Mouse (Mus musculus) heart, embryonic 10.5 days (tissue): ENCODE results near the gene Thap3. TPM values are rescaled to one million over a fixed set of nuclear protein-coding genes. Genes with fewer than 3 reads are reported as not detected.

Source experiments
- DNase-seq: peaks from one replicate; pipeline ENCODE4 v3.0.0-alpha.2; 2017; ENCODE audit warnings: low spot score
- H3K27ac ChIP-seq: fragments of 300-500 bp; sonication (generic); 2 replicates; pipeline ENCODE4 v1.5.1; 2016; ENCODE audit warnings: mild to moderate bottlenecking
- H3K27me3 ChIP-seq: fragments of 300-500 bp; sonication (generic); 2 replicates; pipeline ENCODE4 v1.6.1; 2016; ENCODE audit warnings: mild to moderate bottlenecking; ENCODE audit not compliant: poor library complexity, insufficient read depth, severe bottlenecking
- H3K36me3 ChIP-seq: fragments of 300-500 bp; sonication (generic); 2 replicates; pipeline ENCODE4 v1.6.1; 2016; ENCODE audit warnings: mild to moderate bottlenecking, moderate library complexity
- H3K4me1 ChIP-seq: fragments of 300-500 bp; sonication (generic); 2 replicates; pipeline ENCODE4 v1.6.1; 2016; ENCODE audit warnings: mild to moderate bottlenecking
- H3K4me3 ChIP-seq: fragments of 300-500 bp; sonication (generic); 2 replicates; pipeline ENCODE4 v1.5.1; 2016; ENCODE audit warnings: mild to moderate bottlenecking, moderate library complexity
- H3K9me3 ChIP-seq: fragments of 300-500 bp; sonication (generic); 2 replicates; pipeline ENCODE4 v1.6.1; 2016; ENCODE audit warnings: mild to moderate bottlenecking, moderate library complexity
- WGBS: fragments of 180-500 bp; shearing (Covaris S2); methylation state at CpG from one replicate; pipeline ENCODE4 v1.1.7; 2016; 5-methylcytosine and 5-hydroxymethylcytosine counted together
- polyA plus RNA-seq: library from polyadenylated mRNA; unstranded; fragments of >200 nt; fragmentation: Nextera tagmentation; extraction: Ambion mirVana; gene quantifications from 2 replicates; pipeline ENCODE4 v1.2.1, GENCODE M21; 2016

Thap3 gene
- polyA plus RNA-seq, 1 experiment from 2014 or later, result 29.3 TPM

GRCm38 (mm10) chr4:151989110-151989488 lies 302 bp upstream of the Thap3 start:
- 36% methylated on average over 6 of the region's 6 CpGs for WGBS
- H3K36me3 ChIP-seq, result peaks cover 41% of the 10 kb centered on the region
- no peaks in the 10 kb centered on the region for H3K9me3 ChIP-seq
- H3K4me1 ChIP-seq, result peaks cover 42% of the 10 kb centered on the region
- peak overlapping the region; percentile 90 for H3K4me3 ChIP-seq
- H3K27ac ChIP-seq, result peak overlapping the region; percentile 96
- no peak for DNase-seq
- no peaks in the 10 kb centered on the region for H3K27me3 ChIP-seq

DNA sequence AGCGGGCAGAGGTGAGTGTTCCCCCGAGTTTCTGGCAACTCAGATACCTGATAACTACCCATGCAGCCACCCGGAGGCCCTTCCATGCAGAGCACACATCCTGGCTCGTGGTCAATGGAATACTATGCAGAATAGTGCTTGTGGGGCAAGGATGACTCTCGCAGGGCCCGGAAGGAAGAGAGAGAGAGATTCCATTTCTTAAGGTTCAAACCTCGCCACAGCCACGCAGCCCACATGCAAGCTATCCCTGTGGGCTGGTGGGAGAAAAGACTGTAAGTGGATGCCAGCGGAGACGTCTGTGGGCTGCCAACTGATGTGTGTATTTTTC lies 819 bp downstream of the Thap3 start:
- Histone ChIP-seq H3K4me1 (peaks cover 43% of the 10 kb centered on the region), H3K27ac (peak overlapping the region; percentile 96), H3K27me3 (no peaks in the 10 kb centered on the region), H3K4me3 (peak overlapping the region; percentile 90), H3K9me3 (no peaks in the 10 kb centered on the region), H3K36me3 (peaks cover 40% of the 10 kb centered on the region)
- no peak for DNase-seq
- 23% methylated on average over 10 of the region's 10 CpGs for WGBS

DNA sequence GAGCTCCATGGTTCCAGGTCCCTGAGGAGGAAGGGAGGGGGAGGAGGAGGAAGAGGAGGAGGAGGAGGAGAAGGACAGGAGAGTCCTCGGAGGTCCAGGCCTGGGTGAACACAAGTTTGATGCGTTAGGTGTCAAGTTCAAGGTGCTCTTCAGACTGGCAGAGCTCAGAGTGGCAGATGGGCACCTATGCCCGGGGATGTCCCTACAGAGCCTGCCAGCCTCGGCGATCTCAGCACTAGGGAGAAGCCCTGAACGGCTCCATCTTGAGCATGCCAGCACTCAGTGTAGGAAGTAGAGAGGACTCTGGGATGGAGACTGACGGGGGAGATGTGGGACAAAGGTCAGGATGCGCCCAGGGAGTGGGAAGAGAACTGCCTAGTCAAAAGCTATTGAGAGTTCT lies 2.1 kb downstream of the Thap3 start:
- Histone ChIP-seq H3K4me1 (peaks cover 42% of the 10 kb centered on the region), H3K36me3 (peaks cover 38% of the 10 kb centered on the region), H3K9me3 (no peaks in the 10 kb centered on the region), H3K4me3 (no peak overlapping the region), H3K27me3 (no peaks in the 10 kb centered on the region), H3K27ac (peak overlapping the region; percentile 24; the same call in 1 of the 2 replicates)
- 63% methylated on average over 8 of the region's 8 CpGs for WGBS
- DNase-seq, result no peak

- H3K27ac ChIP-seq, result peak overlapping the region; percentile 24; the same call in 1 of the 2 replicates
- H3K9me3 ChIP-seq, result no peaks in the 10 kb centered on the region
- H3K4me1 ChIP-seq, result peaks cover 42% of the 10 kb centered on the region
- DNase-seq, result no peak
- no peaks in the 10 kb centered on the region for H3K27me3 ChIP-seq
- no peak overlapping the region for H3K4me3 ChIP-seq
- peaks cover 38% of the 10 kb centered on the region for H3K36me3 ChIP-seq
- 37% methylated on average over 10 of the region's 10 CpGs for WGBS
Measured at GRCm38 (mm10) chr4:151985886-151986285, 2.9 kb downstream of the Thap3 start.

DNA sequence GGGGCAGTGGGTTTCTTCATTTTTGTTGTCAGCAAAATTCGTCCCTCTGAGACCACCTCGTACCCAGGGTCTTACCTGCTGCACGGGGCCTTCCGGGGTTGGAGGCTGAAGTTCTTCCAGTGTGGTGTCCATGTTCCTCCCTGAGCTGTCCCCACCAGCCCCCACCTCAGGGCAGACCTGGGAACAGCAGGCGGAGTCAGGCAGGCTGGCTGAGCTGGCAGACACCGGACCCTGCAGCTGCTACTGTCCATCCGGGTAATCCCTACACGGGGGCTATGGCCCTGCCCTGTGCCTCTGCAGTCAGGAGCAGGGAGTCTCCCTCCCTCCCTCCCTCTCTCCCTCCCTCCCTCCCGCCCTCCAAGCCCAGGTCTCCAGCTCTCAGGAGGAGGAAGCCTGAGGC lies 5.2 kb downstream of the Thap3 start:
- no peaks in the 10 kb centered on the region for H3K27me3 ChIP-seq
- 24% methylated on average over 8 of the region's 9 CpGs for WGBS
- no peak for DNase-seq
- H3K4me1 ChIP-seq, result peaks cover 36% of the 10 kb centered on the region
- H3K36me3 ChIP-seq, result peaks cover 51% of the 10 kb centered on the region
- H3K9me3 ChIP-seq, result no peaks in the 10 kb centered on the region
- H3K27ac ChIP-seq, result peak overlapping the region; percentile 6; the same call in 1 of the 2 replicates
- peak overlapping the region; percentile 9; the same call in 1 of the 2 replicates for H3K4me3 ChIP-seq

DNA sequence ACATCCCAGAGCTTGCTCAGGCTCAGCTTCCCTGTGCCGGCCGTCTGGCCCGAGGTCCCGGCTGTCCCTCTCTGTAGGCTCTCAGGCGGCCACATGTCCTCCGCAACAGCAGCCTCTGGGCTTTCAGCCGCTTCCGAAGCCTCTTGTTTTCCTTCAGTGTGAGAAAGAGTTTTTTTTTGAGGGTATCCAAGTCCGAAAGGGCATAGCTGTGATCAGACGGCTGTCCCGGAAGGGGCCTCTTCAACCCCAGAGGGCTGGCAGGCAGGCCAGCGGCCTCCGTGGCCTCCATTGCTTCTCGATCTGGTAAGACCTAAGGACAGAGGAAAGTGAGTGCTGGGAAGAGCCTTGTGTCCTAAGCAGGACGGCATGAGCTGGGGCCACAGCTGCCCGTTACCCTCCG lies 5.8 kb downstream of the Thap3 start:
- H3K36me3 ChIP-seq, result peaks cover 54% of the 10 kb centered on the region
- H3K4me1 ChIP-seq, result peaks cover 34% of the 10 kb centered on the region
- H3K4me3 ChIP-seq, result peak overlapping the region; percentile 9; the same call in 1 of the 2 replicates
- no peaks in the 10 kb centered on the region for H3K27me3 ChIP-seq
- H3K9me3 ChIP-seq, result no peaks in the 10 kb centered on the region
- no peak overlapping the region for H3K27ac ChIP-seq
- 54% methylated on average over 17 of the region's 17 CpGs for WGBS
- DNase-seq, result no peak

- 13% methylated on average over 5 of the region's 5 CpGs for WGBS
- Histone ChIP-seq H3K36me3 (peaks cover 70% of the 10 kb centered on the region), H3K27ac (no peak overlapping the region), H3K9me3 (no peaks in the 10 kb centered on the region), H3K27me3 (no peaks in the 10 kb centered on the region), H3K4me1 (peaks cover 28% of the 10 kb centered on the region), H3K4me3 (no peak overlapping the region)
- peak; percentile 89 for DNase-seq
Measured at GRCm38 (mm10) chr4:151981363-151981762, 7.4 kb downstream of the Thap3 start.

DNA sequence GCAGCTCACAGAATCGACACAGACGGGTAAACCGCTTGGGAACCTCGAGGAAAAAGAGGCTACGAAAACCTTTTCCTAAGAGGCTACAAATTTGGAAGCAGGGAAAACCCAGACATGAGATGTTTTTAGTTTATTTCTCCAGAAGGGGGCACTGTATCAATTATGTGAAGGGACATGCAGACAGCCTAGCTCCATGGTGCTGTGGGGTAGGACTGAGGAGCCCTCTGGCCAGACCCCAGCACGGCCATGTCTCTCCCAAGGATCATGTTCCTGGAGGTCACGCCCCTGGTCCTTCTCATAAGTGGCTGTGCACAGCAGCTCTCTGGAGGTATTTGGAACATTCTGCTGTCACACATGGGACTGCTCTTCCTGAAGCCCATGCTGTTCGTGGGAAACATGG lies 8.1 kb downstream of the Thap3 start:
- DNase-seq, result no peak
- H3K4me1 ChIP-seq, result peaks cover 22% of the 10 kb centered on the region
- no peak overlapping the region for H3K4me3 ChIP-seq
- no peak overlapping the region for H3K27ac ChIP-seq
- H3K27me3 ChIP-seq, result no peaks in the 10 kb centered on the region
- no peaks in the 10 kb centered on the region for H3K9me3 ChIP-seq
- H3K36me3 ChIP-seq, result peaks cover 71% of the 10 kb centered on the region
- 80% methylated on average over 8 of the region's 8 CpGs for WGBS

GRCm38 (mm10) chr4:151977748-151978147 lies 11.0 kb downstream of the Thap3 start:
- H3K4me1 ChIP-seq, result peaks cover 7% of the 10 kb centered on the region; the same call in 1 of the 2 replicates
- H3K9me3 ChIP-seq, result no peaks in the 10 kb centered on the region
- no peaks in the 10 kb centered on the region for H3K27me3 ChIP-seq
- H3K27ac ChIP-seq, result no peak overlapping the region
- no peak for DNase-seq
- H3K36me3 ChIP-seq, result peaks cover 91% of the 10 kb centered on the region
- H3K4me3 ChIP-seq, result no peak overlapping the region
- 46% methylated on average over 10 of the region's 10 CpGs for WGBS

DNA sequence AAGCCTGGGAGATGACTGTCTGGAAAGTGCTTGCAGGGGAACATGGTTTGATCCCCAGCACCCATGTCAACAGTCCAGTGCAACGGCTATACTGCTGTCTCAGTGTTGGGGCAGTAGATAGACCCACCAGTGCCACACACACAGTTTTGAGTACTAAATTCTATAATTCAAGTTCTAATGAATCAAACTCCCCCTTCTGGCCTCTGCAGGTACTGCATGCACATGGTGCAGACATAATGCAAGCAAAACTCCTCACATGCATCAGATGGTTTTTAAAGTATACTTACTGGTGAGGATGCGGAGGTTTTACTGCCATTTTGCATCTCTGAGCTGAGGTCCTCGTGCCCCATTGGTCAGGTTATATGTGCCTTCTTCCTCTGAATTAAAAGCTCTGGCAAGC lies 13.4 kb downstream of the Thap3 start:
- 91% methylated on average over 3 of the region's 3 CpGs for WGBS
- no peak for DNase-seq
- peaks cover 95% of the 10 kb centered on the region for H3K36me3 ChIP-seq
- H3K27ac ChIP-seq, result no peak overlapping the region
- H3K4me1 ChIP-seq, result peaks cover 14% of the 10 kb centered on the region
- no peak overlapping the region for H3K4me3 ChIP-seq
- H3K9me3 ChIP-seq, result no peaks in the 10 kb centered on the region
- no peaks in the 10 kb centered on the region for H3K27me3 ChIP-seq

DNA sequence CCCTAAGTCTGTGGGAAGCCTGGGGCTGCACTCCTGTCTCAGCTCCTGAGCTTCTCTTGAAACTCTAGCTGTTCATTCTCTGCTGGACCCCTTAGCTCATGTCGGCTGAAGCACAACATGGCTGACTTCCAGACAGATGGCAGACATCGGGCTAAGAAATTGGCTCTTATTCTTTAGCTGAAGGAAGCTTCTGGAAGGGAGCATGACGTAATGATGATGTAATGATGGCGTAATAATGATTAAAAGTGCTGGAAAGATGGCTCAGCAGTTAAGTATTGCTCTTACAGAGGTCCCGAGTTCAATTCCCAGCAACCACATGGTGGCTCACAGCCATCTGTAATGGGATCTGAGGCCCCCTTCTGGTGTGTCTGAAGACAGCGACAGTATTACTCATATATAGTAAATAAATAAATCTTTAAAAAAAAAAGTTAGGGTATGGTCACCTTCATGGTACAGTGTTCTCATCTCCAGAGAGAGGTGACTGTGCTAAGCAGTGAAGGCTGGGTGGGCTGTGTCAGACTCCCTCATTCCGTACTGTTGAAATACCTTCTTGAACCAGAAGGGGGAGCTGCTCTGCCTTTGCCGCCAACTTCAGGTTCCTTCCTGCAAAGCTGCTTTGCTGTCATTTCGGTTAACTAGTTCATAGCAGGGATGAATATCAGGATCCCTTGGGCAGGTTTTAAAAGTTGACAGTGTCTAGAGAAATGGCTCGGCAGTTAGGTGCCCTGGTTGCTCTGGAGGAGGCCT lies 16.4 kb downstream of the Thap3 start:
- H3K36me3 ChIP-seq, result peaks cover 91% of the 10 kb centered on the region
- no peaks in the 10 kb centered on the region for H3K9me3 ChIP-seq
- DNase-seq, result no peak
- H3K4me3 ChIP-seq, result no peak overlapping the region
- H3K27me3 ChIP-seq, result no peaks in the 10 kb centered on the region
- peaks cover 7% of the 10 kb centered on the region; the same call in 1 of the 2 replicates for H3K4me1 ChIP-seq
- 74% methylated on average over 10 of the region's 10 CpGs for WGBS
- H3K27ac ChIP-seq, result no peak overlapping the region

DNA sequence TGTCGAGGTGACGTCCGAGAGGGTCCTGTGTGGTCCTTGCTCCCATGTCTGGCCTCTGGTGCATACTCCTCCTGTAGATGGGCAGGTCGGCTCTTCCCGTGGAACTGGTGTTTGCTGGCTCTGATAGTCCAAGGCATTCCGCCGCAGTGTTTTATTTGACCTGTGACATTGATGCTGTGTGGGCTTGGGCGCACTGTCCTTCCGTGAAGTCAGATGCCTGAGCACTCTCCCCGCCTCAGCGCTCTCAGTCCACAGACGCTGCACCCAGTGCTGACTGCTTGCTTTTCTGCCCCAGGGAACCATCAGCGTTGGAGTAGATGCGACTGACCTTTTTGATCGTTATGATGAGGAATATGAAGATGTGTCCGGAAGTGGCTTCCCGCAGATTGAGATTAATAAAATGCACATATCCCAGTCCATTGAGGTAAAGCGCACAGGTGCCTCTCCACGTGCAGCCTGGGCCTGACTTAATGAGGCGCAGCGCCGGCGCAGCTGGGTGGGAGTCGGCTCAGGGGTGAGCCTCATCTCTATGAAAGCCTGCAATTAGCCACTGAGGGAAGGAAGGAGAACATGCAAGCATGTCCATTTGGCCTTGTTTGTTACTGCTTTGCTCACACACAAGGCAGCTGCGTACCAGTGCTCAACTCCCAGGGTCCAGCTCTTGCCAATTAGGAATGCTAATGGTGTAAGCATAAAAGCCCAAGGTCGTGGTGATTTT lies 20.4 kb downstream of the Thap3 start:
- Histone ChIP-seq H3K27ac (no peak overlapping the region), H3K36me3 (peaks cover 85% of the 10 kb centered on the region), H3K4me3 (no peak overlapping the region), H3K4me1 (peaks cover 7% of the 10 kb centered on the region; the same call in 1 of the 2 replicates), H3K27me3 (no peaks in the 10 kb centered on the region), H3K9me3 (no peaks in the 10 kb centered on the region)
- 94% methylated on average over 26 of the region's 26 CpGs for WGBS
- no peak for DNase-seq

- Histone ChIP-seq H3K9me3 (no peaks in the 10 kb centered on the region), H3K36me3 (peaks cover 86% of the 10 kb centered on the region), H3K4me3 (no peak overlapping the region), H3K4me1 (peaks cover 10% of the 10 kb centered on the region), H3K27ac (peak overlapping the region; percentile 26; the same call in 1 of the 2 replicates), H3K27me3 (no peaks in the 10 kb centered on the region)
- DNase-seq, result no peak
- WGBS, result 76% methylated on average over 3 of the region's 3 CpGs
Measured at GRCm38 (mm10) chr4:151962817-151963216, 26.0 kb downstream of the Thap3 start.
